Mouse (Mus musculus) mesoderm, embryonic 11.5 days (tissue): ENCODE results near the gene Vps37c.

Experiments used
- DNase-seq: peaks from one replicate; pipeline ENCODE4 v3.0.0-alpha.2; 2012; ENCODE audit warnings: low read depth, low spot score

Vps37c gene

DNA sequence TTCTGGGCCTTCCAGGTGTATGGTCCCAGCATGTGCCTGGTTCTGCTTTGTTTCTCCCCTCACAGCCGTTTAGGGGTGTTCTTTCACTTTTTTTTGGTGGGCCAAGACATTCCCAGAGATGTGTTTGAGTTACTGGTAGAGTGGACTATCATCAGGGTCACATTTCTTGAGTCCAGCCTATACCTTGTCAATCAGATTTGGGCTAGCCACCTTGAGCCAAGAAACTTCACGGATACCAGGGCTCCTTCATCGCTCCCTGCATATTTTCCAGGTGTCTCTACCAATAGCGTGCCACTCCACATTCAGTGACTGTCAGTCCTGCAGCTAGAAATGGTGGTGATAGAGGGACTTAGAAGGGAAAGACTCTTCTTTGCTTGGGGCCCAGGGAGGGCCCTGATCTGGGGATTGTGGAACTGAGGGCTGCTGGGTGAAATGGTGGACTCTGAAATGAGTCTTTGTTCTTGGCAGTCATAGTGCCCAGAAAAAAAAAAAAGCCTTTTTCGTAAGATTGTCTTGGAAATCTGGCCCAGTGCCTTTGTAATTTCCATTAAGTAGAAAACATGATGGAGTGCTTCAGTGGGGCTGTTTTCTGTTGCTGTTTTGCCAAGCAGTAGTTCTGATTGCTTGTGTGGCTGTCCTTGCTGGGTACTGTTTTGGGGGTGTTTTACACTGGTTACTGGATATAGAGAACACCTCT is 1.1 kb downstream of the Vps37c start:
- no peak for DNase-seq

DNA sequence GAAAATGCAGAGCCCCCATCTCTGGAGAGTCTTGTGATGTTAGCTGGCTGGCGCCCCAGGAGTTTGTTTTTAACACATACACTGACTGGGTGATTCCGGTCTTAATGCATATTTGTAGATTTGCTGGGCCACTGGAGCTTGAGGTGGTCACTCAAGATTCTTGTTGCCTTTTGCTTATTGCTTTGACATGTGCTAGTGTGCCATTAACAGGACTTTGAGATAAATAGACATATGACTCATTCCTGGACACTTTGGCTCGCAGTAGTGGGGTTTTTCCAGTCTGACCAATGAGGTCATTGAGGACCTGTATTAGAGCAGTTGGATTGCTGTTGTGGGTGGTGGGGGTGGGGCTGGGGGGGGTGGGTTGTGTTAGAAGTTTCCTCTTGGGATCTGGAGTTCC is 1.8 kb downstream of the Vps37c start:
- DNase-seq, result no peak

DNA sequence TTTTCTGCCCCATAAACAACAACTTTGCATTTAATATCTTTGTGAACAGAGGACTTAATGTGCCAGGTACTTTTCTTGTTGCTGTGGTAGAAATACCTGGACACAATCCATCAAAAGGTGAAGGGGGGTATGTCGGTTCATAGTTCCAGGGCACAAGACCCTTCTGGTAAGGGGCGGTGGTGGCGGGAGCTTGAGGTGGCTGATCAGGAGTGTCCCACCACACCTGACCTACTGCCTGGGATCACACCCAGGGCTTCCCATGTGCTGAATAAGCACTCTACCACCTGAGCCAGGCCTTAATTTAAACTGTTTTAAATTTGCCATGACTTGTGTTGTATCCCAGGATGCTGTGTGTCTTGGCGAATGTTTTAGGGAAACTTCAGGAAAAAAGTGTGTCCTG is 2.6 kb downstream of the Vps37c start:
- DNase-seq, result no peak

DNA sequence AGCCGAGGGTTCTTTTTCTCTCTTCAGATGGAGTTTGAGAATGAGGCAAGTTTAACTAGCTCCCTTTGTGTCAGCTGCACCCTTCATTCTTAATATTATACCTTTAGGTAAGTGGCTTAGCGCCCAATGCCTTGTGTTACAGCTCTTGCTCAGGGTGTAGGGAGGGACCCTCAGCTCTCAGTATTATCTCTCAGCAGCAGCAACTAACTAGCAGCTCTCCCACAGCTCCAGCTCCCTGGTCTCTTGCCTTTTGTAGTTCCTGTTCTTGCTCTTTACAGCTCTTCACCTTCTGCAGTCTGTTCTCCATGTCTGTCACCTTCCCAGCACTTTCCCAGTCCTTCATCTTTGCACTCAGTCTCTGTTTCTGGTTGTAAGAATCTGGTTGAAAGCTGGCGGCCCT is 3.1 kb downstream of the Vps37c start:
- DNase-seq, result no peak

DNA sequence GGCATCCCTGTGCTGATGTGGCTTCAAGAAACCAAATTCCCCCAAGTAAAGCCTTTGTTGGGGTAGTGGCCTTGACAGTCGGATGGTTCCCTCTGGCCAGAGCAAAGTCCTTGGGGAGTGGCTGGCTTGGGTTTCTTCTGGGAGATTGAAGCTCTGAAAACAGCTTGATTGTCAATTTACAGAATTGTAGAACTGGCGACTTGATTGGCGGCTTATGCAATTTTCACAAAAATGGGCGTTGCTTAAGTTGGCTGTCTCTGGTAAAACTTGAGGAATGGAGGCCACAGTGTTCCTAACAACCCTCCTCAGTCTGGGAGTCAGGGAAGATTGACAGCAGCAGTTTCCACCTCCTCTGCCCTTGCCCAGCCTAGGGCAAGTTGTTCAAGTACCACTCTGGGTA is 3.8 kb downstream of the Vps37c start:
- no peak for DNase-seq

DNA sequence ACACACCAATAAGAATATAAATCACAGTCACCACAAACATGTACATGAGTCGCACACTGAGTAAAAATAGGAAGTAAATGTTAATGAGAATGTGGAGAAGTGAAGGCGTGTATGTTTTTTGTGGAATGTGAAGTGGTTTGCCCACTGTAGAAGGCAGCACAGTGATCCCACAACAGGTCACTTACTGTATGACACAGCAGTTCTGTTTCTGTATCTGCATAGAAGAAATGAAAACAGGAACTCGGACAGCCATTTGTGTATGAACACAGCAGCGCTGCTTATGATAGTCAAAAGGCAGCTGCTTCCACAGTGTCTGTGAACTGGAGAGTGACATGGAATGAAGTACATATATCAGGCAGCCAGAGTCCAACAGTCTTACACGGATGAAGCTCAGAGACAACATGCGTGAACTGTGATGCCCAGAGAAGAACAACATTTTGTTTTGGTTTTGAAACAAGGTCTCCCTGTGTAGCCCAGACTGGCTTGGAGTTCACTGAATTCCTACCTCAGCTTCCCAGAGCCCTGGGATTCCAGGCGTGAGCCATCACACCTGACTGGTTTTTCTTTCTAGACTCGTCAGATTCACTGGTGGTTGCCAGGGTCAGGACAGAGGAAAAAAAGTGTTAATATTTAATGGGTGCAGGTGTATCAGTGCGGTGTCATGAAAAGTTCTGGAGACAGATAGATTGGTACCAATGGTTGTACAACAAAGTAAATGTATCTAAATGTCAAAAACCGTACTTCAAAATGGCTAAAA is 5.6 kb downstream of the Vps37c start:
- DNase-seq, result no peak

DNA sequence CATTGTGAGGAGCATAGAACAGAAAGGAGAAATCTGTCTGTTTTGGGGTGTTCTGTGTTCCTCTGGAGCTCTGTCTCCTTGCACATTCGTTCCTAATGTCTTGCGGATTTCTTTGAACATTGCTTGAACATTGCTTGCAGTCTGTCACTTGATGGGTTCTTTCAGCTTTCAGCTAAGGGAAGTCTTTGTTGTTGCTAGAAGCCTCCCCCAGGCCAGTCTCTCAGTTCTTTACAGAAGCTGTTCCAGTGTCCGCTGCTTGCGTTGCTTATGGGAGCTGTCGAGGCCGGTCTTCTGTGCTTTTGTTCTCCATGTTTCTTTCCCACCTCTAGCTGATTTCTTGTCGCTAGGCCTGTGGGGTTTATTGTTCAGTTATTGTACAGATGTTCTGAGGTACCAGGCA is 7.3 kb downstream of the Vps37c start:
- DNase-seq, result no peak

DNA sequence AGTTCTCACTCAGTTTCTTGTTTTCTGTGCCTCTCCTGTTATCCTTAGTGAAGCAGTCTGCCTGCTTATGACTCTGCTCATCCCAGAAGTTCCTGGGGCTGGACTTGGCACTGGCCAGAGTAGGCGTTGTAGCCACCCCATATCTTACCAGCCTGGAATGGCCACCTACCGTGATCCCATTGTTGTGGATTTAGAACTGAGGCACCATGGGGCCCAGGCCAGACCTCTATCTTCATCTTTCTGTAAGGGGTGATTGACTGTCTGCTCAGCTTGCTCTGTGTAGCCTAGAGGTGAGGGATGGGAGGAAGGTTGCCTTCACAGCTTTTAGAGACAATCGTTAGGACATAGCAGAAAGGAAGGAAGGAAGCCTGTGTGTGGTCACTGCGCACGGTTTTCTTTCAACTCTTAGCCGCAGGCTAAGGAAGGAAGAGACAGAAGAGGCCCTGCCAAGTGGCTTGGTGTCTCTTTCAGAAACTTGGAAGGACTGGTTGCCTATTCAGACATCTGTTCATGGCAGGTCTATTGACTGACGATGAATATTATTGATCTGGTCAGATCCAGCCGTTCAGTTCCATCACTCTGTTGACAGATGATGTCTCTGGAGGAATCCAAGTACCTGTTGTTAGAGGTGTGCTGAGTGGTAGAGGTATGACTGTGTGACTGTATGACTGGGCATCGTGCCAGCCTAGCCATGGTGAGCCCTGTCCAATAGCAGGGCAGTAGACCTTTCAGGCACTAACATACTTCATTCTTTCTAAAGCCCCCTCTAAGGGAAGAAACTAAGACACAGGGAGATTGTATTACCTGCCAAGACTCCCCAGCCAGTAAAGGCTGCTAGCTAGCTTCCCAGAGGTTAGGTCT is 9.8 kb downstream of the Vps37c start:
- DNase-seq, result no peak

DNA sequence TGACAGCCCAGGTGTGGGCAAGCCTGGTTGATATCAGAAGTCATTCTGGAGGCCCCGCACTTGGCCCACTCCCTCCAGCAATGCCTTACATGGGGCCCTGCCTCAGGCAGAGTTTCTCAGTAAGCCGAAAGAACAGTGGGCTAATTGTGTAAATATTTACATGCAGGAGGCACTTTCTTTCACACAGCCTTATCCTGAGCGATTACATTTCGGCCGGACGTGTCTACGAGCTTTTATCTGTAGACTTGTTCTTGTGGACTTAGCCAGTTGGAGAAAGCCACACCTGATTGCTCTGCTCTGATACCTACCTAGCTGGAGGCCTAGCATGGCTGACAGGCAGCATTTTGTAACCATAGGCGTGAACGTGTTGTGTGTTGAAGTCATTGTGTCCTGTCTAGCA is 11.3 kb downstream of the Vps37c start:
- no peak for DNase-seq

DNA sequence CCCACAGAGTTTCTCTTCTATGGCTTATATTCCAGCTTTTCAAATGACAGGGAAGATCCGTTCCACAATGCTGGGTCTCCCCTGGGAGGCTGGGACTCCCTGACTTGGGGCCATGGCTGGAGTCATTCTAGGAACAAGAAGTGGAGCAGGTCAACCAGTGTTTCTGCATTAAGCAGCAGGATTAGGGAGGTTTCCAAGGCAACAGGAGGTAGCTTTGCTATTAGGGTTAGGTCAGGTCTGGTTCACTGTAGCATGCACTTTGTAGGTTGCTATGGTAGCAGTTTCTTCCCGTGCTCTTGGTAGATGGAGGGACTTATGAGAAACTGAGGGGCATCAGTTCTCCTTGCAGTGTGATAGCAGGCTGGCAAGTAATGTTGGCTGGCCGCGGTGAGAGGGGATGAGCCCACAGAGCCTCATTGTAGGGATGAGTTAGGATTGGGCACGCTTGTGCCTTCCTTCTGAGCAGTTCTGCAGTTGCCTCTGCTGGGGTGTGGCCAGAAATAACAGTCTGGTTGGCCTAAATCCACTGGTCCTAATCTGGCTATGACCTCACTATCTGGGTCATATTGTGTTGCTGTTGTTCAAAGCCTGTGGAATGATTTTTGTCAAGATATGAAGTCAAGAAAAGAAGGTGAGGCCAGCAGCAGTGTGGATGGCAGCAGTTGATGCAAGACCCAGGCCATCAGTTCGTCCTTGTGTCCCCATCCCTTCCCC is 12.6 kb downstream of the Vps37c start:
- no peak for DNase-seq

DNA sequence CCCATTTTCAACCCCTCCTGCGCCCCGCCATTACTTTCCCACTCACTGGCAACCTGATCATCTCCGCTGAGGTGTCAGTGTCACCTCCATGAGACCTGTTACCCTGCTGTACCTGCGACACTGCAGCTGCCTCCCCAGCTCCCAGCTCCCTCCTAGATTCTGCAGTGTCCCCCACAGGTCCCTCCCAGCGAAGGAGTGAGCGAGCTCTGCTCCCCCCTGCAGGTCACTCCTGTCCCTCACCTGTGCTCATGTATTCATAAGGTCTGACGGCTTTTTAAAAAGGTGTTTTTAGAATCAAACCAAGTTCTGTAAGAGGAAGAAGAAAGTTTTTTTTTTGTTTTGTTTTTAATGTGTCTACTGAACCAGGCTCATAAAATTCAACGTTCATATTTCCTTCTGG is 13.6 kb downstream of the Vps37c start:
- DNase-seq, result no peak

DNA sequence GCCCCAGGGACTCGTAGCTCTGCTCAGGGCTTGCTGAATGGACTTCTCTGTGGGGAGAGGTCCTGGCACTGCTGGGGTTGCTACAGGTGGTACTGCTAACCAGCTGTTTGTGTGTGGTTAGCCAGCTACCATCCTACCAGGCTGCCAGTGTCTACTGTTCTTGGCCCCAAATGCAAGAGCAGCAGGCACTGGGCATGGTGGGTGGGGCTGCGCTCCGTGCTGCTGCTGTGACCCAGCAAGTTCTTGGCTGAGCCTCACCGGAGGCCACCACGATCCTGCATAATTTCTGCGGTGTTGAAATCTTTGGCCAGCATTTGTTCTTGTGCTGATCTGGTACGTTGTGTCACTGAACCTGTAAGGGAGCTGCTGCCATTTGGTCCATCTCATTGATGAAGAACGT is 14.9 kb downstream of the Vps37c start:
- no peak for DNase-seq

DNA sequence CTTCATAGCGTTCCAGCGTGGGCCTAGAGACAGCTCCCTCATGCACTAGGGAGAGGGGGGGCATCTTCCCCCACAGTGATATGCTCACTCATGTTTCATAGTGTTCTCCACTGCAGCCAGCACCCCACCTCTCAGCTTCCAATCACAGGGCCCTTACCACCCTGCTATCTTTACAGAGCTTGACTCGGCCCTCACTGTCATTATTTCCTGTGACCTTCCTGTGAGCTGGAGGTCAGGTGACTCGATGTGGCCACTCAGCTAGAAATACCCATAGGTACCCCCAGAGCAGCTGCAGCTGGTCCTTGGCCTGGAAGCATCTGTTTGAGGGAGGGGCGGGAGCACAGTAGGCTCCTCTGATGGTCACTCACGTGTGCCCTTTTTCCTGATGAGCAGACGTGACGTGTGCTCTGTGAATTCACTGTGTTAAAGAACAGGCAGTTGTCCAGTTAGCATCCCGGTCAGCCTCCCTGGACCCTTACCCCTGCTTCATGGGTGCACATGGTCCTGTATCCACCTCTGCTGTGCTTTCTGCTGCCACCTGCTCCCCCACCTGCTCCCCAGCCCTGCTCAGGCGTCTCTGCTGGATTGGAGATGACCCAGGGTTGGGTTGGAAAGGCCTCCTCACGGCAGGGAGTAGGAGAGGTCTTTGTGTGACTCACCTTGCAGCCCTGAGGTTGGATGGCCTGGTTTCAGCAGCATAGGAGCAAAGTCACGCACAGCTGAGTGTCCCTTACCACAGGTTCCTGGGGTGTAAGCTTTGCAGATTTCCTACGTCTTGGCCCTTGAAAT is 18.7 kb downstream of the Vps37c start:
- no peak for DNase-seq

DNA sequence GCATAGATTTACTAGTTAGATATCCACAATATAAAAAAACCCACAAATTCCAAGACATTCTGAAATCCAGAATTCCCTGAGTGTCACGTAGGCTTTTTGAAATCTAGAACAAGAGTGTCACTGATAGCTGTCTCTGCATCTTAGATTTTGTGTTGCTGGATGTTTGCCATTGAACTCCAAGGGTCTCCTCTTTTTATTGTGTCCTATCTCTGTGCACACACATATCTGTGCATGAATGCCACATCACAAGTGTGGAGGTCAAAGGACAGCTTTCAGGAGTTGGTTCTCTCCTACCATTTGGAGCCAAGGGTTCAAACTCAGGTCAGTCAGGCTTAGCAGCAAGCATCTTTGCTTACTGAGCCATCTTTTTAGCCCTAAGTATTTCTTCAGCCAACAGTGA is 19.3 kb downstream of the Vps37c start:
- DNase-seq, result no peak

DNA sequence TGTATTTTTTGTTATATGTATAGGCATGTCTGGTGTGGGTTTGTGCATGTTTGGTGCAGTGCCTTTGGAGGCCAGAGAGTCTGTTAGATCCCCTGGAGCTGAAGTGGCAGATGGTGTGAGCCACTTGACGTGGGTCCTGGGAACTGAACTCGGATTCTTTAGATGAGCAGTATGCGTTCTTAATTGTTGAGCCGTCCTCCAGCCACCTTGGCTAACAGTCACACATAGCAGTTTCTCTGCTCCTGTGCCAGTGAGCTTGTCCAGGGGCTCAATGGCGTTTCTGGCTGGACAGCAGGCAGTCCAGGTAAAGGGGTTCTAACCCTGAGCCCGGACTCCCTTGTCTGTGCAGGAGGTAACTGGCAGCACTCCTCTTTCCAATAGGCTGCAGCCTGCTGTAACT is 20.4 kb downstream of the Vps37c start:
- no peak for DNase-seq

DNA sequence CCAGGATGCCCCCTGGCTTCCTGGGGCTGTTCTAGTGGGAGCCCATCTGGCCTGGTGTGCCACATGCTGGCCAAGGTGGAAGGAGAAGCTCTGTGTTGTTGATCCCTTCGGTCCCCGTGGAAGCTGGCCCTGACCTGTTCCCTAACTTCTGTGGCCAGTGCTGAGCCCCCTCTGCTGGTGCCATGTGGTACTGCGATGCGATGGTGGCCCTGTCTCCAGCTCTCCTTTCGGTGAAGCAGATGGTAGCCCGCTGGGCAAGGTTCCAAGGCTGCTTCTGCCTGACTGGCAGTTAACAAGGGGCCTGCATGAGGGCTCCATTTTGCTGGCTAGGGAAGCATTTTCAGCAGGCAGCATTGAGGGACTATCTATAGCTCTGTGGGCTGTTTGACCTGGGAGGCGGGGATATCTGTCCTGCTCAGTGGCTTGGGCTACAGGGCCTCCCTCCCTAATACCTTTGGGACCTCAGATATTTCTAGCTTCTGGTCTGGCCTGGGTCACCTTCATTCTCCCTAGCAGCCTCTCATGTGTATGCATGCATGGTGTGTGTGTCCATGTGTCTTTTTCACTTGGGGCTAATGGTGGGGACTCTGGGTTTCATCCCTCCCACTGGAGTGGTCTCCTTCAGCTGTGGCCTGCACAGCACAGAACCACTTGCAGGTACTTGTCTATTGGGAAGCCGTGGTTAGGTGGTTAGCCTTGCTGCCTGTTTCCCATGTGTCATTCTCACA is 21.0 kb downstream of the Vps37c start:
- DNase-seq, result peak; percentile 91

DNA sequence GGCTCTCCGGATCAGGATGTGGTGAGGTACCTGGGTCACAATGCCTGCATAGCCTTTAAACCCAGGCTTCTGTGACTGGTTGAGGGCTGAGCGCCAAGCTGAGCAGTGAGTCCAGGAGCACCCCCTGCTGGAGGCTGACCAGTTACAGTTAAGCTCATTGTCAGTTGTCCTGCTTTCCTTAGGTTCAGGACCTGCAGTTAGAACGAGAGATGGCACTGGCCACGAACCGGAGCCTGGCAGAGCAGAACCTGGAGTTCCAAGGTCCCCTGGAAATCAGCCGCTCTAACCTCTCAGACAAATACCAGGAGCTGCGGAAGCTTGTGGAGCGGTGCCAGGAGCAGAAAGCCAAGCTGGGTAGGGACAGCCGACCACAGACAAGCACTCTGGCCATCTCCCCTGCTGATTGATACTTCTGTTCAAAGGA is 21.6 kb downstream of the Vps37c start:
- no peak for DNase-seq

DNA sequence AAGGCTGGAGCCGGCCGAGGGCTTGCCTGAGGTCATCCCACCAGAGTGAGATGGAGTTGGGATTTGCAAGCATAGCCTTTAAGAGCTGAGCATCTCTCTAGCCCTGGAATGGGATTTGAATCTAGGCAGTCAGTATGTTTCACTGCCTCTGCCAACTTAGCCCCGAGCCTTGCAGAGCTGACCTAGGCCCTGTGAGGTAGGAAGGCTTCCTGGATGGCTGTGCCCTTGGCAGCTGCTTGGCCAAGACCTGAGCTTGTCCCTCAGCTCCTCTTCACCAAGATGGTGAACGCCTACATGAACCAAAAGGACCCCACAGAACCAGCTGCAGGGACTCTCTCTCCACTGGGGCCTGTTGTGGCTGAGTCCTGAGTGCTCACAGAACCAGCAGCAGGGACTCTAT is 22.2 kb downstream of the Vps37c start:
- no peak for DNase-seq

DNA sequence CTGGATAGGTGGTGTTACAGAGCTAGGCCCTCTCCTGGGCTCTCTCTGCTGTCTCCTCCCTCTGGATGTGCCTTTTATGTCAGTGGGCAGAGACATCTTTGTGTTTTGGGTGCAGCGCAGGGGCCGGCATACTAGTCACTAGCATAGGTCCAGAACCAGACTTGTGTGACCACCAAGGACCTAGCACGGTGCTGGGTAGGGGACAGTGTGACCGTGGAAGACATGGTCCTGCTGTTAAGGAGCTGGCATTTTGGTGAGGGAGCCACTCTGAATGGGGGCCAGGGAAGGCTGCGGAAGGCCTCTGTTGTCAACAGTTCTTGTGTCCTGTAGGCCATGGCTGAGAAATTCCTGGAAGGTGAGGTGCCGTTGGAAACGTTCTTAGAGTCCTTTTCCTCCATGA is 23.7 kb downstream of the Vps37c start:
- no peak for DNase-seq

DNA sequence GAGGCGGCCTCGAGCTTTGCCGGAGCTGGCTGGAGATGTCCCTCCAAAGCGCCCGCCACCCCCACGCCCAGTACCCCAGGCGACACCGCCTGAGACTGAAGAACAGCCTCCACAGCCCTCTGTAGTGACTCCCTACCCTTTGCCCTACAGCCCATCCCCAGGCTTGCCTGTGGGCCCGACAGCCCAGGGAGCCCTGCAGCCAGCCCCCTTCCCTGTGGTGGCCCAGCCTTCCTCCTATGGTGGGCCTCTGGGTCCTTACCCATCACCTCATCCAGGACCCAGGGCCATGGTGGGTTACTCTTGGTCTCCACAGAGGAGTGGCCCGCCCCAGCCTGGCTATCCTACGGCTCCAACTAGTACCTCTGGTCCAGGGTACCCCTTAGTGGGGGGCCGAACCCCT is 24.1 kb downstream of the Vps37c start:
- DNase-seq, result no peak
